Mouse (Mus musculus) megakaryocyte, embryonic 14.5 days (primary cell): ENCODE measurements around the gene Coro2a.

Experiments
- FLI1 ChIP-seq: IDR thresholded peaks from 2 replicates; pipeline ENCODE4 v1.6.1; 2012; ENCODE audit warnings: low read length, inconsistent platforms, mixed read lengths
- GATA1 ChIP-seq: IDR thresholded peaks from 3 replicates; pipeline ENCODE4 v1.6.1; 2012; ENCODE audit warnings: mixed read lengths, low read length, inconsistent platforms, borderline replicate concordance

GRCm38 (mm10) chr4:46533934-46534720, 67.9 kb downstream of the Coro2a start:
- TF ChIP-seq GATA1 (no peak), FLI1 (no peak)
